Mouse (Mus musculus): Measurements from ENCODE around the gene Itga1. TPM values are rescaled to one million over a fixed set of nuclear protein-coding genes. Genes with fewer than 3 reads are reported as not detected.

Gene Itga1
- polyA plus RNA-seq, 1 experiment from 2014 or later, result 26.8 TPM

DNA sequence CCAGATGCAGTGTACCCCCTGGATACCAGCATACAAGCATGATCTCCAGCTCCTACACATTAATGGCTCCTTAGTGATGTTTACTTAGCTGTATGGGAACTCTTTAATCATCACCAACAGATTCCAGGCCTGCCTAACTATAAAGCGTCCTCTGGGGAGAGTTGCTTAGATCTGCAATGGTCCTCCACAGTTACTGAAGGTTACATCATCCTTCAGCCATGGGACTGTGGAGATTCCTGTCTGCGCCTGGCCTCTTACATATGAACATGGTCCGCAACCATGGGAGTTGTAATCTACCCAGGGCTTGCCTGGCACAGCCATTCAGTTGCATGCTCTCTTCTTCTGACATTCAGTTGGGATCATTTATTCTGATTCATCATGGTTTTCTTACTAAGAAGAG lies 129.9 kb downstream of the Itga1 start:
- H3K36me3 ChIP-seq, result peaks cover 11% of the 10 kb centered on the region
- H3K9ac ChIP-seq, result no peak overlapping the region
- H3K27me3 ChIP-seq, result no peaks in the 10 kb centered on the region
- H3K4me2 ChIP-seq, result no peak overlapping the region
- H3K27ac ChIP-seq, result no peak overlapping the region
- H3K9me3 ChIP-seq (replicated peaks), result no peaks in the 10 kb centered on the region
- no peaks in the 10 kb centered on the region for H3K4me1 ChIP-seq
- no peak for ATAC-seq (replicated peaks; ENCODE audit: low FRiP score)
- no peak overlapping the region for H3K4me3 ChIP-seq (replicated peaks)
- 84% methylated on average over 3 of the region's 3 CpGs for WGBS

DNA sequence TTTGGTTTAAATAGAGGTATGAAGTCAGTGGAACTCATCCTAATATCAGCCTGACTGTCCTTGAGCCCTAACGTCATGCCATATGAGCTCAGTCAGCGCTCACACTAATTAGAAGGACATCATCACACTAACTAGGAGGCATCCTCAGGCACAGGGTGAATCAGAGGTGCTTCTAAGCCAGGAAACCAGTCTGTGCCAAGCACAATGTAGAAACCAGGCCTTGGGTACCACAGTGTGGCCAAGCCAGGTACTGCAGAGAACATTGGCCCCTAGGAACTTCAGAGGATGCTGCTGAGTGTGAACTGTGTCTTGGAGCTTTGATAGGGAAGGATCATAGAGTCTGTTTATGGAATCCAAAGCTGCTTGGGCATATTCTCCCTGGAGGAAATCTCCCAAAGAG lies 137.5 kb downstream of the Itga1 start:
- no peaks in the 10 kb centered on the region for H3K4me1 ChIP-seq
- peaks cover 5% of the 10 kb centered on the region; the same call in 1 of the 2 replicates for H3K36me3 ChIP-seq
- H3K27ac ChIP-seq, result no peak overlapping the region
- H3K27me3 ChIP-seq, result no peaks in the 10 kb centered on the region
- H3K4me3 ChIP-seq (replicated peaks), result no peak overlapping the region
- H3K9me3 ChIP-seq (replicated peaks), result no peaks in the 10 kb centered on the region
- H3K4me2 ChIP-seq, result no peak overlapping the region
- peak; percentile 74; the same call in 1 of the 2 replicates for ATAC-seq (replicated peaks; ENCODE audit: low FRiP score)
- H3K9ac ChIP-seq, result no peak overlapping the region
- 37% methylated on average over 2 of the region's 2 CpGs for WGBS

DNA sequence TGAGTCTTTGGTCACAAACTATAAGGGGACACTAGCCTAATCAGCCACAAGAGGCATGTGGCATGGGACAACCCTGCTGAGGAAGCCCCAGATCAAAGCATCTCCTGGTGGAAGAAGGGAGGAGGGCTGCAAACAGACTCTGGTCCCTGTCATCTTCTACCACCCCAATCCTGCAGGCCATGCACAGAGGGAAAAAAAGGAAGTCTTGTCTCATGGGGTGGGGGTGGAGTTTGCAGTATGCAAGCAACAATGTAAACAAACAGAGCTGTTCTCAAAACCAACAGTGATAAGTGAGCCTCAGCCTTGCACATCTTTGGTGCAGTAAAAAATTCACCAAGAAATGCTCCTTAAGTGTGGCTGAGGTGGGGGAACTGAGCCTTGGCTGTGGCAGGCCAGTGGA lies 147.2 kb downstream of the Itga1 start:
- Histone ChIP-seq H3K27ac (no peak overlapping the region), H3K4me2 (no peak overlapping the region), H3K4me1 (no peaks in the 10 kb centered on the region), H3K27me3 (no peaks in the 10 kb centered on the region), H3K36me3 (no peaks in the 10 kb centered on the region), H3K4me3 (replicated peaks) (no peak overlapping the region), H3K9me3 (replicated peaks) (no peaks in the 10 kb centered on the region), H3K9ac (no peak overlapping the region)
- ATAC-seq (replicated peaks; ENCODE audit: low FRiP score), result no peak

DNA sequence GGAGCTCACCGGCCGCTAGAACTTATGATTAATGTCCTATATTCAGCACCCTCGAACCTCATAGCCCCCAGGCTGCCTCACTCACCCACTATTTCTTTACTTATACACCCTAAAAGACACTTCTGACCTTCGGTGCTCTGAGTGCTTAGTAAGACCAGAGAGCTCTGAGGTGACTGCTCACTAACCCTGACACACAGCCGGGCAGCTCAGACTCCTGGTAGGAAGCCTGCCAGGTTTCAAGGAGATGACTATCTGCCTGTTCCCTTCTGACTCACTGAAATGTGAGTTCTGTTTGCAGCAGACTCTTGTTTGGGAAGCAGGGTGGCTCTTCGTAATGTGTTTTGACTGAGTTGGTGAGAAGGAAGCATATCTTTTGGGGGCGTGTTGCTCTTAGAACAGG lies 168.2 kb downstream of the Itga1 start:
- WGBS, result 79% methylated on average over 7 of the region's 7 CpGs
- H3K36me3 ChIP-seq, result no peaks in the 10 kb centered on the region
- no peak overlapping the region for H3K9ac ChIP-seq
- H3K27me3 ChIP-seq, result peaks cover 7% of the 10 kb centered on the region; the same call in 1 of the 2 replicates
- peaks cover 12% of the 10 kb centered on the region; the same call in 1 of the 2 replicates for H3K4me1 ChIP-seq
- H3K9me3 ChIP-seq (replicated peaks), result no peaks in the 10 kb centered on the region
- no peak overlapping the region for H3K4me2 ChIP-seq
- ATAC-seq (replicated peaks; ENCODE audit: low FRiP score), result no peak
- no peak overlapping the region for H3K4me3 ChIP-seq (replicated peaks)
- H3K27ac ChIP-seq, result no peak overlapping the region

DNA sequence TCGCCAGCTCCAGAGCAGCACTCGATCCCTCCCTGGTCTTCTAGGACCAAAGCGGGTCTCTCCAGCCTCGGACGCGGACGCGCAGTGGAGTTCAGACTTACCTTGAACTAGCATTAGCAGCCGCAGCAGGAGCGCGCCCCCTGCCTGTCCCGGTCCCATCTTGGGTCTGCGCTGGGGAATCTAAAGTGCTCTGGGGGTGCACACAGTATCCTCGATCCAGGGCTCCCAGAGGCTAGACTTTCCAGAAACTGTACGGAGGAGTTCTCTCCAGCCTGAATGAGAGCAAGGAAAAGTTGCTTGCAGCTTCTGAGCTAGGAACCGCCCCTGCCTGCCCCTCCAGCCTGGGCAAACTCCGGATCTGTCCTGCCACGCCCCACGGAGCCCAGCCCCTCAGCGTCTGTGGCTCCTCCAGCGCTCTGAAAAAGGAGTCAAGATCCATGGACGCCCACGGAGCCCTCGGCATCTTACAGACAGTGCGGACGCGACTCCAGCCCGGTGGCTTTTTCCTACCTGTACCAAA lies 169.9 kb downstream of the Itga1 start, which contains the start of gene Itga2:
Gene Itga2 (minus strand): TSS at position 326 of the 520 bp plus-strand sequence.
- Histone ChIP-seq H3K9me3 (replicated peaks) (no peaks in the 10 kb centered on the region), H3K27ac (peak within 1 kb of the TSS; percentile 62), H3K36me3 (no peaks in the 10 kb centered on the region), H3K9ac (peak within 1 kb of the TSS; percentile 42), H3K4me3 (replicated peaks) (peak within 1 kb of the TSS; percentile 51), H3K27me3 (peaks cover 7% of the 10 kb centered on the region; the same call in 1 of the 2 replicates), H3K4me1 (peaks cover 12% of the 10 kb centered on the region; the same call in 1 of the 2 replicates), H3K4me2 (peak within 1 kb of the TSS; percentile 80)
- peak; percentile 95 for ATAC-seq (replicated peaks; ENCODE audit: low FRiP score)
- under 1% methylated on average over 28 of the region's 28 CpGs for WGBS

DNA sequence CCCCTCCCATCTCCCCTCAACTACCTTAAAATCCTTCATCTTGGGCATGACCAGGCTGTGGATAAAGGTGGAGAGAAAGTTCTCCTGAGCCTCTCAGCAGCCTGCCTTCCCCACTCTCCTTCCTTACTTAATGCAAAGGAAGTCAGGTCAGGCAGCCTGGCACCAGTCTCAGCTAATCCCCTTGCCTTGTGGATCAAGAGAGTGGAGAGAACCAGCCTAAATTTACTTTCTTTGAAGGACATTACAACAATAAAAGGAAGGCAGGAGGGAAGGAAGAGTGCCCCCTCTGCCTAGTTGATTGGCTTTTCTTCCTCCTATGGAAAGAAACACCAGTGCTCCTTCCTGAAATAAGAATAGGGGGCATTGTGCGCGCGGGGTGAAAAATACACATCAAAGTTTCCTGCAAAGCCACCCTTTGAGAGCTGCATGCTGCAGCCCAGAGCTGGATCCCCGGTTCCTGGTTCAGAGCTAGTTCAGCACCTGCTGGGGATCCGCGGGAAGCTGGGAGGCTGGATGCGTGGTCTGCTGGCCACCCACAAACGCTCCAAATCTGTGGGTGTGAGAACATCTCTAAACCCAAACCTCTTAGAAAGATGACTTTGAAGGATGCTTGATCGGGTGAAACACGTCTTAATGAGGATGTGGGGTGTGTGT lies 170.6 kb downstream of the Itga1 start:
- Histone ChIP-seq H3K9me3 (replicated peaks) (no peaks in the 10 kb centered on the region), H3K4me2 (peak overlapping the region; percentile 80), H3K4me1 (peaks cover 12% of the 10 kb centered on the region; the same call in 1 of the 2 replicates), H3K27me3 (peaks cover 7% of the 10 kb centered on the region; the same call in 1 of the 2 replicates), H3K9ac (peak overlapping the region; percentile 42), H3K36me3 (no peaks in the 10 kb centered on the region), H3K27ac (peak overlapping the region; percentile 62), H3K4me3 (replicated peaks) (peak overlapping the region; percentile 51)
- WGBS, result under 1% methylated on average over 10 of the region's 10 CpGs
- ATAC-seq (replicated peaks; ENCODE audit: low FRiP score), result peak; percentile 68

DNA sequence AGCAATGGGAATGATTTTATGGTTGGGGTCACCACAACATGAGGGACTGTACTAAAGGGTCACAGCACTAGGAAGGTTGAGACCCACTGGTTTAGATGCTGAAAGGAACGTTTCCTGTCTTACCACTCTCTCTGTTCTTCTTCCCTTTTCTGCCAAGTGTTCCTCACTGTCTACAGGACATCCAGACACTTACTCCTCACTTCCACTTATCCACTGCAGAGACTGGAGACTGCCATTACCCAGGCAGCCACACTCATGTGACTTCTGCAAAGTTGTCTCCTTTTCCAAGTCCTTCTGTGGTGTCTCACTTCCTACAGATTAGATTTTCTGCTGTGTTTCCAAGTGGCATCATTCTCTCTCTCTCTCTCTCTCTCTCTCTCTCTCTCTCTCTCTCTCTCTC lies 177.0 kb downstream of the Itga1 start:
- ATAC-seq (replicated peaks; ENCODE audit: low FRiP score), result no peak
- Histone ChIP-seq H3K36me3 (no peaks in the 10 kb centered on the region), H3K4me3 (replicated peaks) (no peak overlapping the region), H3K9ac (no peak overlapping the region), H3K27me3 (no peaks in the 10 kb centered on the region), H3K9me3 (replicated peaks) (no peaks in the 10 kb centered on the region), H3K4me2 (no peak overlapping the region), H3K4me1 (no peaks in the 10 kb centered on the region; the same call in 1 of the 2 replicates), H3K27ac (no peak overlapping the region)
- WGBS, result 65% methylated on average over 1 of the region's 1 CpGs

DNA sequence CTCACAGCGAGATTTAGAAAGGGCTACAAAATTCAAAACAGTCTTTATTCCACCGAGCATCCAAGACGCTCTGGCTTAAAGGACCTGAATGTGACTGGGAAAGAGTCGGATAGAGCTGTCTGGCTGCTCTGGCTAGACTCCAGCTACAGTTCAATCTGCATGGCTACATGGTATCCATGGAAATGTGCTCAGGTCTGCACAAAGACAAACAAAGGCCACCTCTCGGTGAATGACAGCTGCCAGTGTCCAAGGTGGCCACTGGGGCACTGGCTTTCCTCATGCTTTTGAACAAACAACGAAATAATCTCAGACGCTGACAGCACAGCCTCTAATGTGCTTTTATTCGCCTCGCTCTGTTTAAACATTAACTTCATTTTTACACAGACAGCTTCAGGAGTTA lies 178.4 kb downstream of the Itga1 start:
- H3K4me1 ChIP-seq, result no peaks in the 10 kb centered on the region; the same call in 1 of the 2 replicates
- H3K4me3 ChIP-seq (replicated peaks), result no peak overlapping the region
- H3K27ac ChIP-seq, result no peak overlapping the region; the same call in 1 of the 2 replicates
- ATAC-seq (replicated peaks; ENCODE audit: low FRiP score), result peak; percentile 60
- H3K9me3 ChIP-seq (replicated peaks), result no peaks in the 10 kb centered on the region
- no peak overlapping the region for H3K9ac ChIP-seq
- no peaks in the 10 kb centered on the region for H3K36me3 ChIP-seq
- no peak overlapping the region for H3K4me2 ChIP-seq
- WGBS, result 60% methylated on average over 9 of the region's 9 CpGs
- H3K27me3 ChIP-seq, result no peaks in the 10 kb centered on the region

DNA sequence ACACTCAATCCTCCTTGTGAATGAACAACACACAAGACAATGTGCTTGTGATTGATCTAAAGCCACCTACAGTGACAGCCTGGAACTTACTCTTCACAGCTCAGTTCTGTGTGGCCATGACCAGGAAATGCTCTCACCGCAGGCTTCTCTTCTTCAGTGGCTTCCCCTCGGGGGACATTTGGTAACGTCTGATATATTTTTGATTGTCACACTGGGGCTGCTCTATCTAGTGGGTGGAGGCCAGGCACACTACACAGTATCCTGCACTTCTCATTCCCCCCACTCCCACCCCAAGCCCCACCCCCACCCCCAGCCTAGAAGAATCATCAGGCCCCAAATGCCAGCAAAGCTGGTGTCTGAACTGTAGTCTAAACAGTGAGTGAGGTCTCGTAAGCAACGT lies 186.0 kb downstream of the Itga1 start:
- Histone ChIP-seq H3K9me3 (replicated peaks) (no peaks in the 10 kb centered on the region), H3K27me3 (no peaks in the 10 kb centered on the region), H3K9ac (no peak overlapping the region), H3K4me3 (replicated peaks) (no peak overlapping the region), H3K27ac (no peak overlapping the region), H3K4me2 (no peak overlapping the region), H3K36me3 (no peaks in the 10 kb centered on the region), H3K4me1 (no peaks in the 10 kb centered on the region)
- no peak for ATAC-seq (replicated peaks; ENCODE audit: low FRiP score)
- WGBS, result 68% methylated on average over 5 of the region's 5 CpGs

DNA sequence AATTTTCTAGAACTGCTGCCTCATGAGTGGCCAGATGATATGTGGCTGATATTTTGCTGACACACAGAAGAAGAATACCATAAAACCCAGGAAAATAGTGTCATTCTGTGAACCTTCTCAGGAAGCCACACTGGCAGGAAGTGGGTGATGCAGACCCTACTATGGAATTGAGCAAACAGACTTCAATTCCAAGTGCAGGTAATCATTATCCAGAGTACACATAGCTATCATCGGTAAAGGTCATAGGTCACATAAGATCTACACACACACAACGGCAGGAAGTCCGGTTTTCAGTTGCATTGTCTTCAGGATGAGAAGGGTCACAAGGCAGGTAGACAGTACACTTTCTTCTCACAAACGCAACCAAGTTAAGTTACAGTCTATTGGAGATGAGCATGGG lies 186.8 kb downstream of the Itga1 start:
- Histone ChIP-seq H3K4me3 (replicated peaks) (no peak overlapping the region), H3K27me3 (no peaks in the 10 kb centered on the region), H3K27ac (no peak overlapping the region), H3K4me2 (no peak overlapping the region), H3K9ac (no peak overlapping the region), H3K9me3 (replicated peaks) (no peaks in the 10 kb centered on the region), H3K36me3 (no peaks in the 10 kb centered on the region), H3K4me1 (no peaks in the 10 kb centered on the region)
- no peak for ATAC-seq (replicated peaks; ENCODE audit: low FRiP score)
- 64% methylated on average over 4 of the region's 4 CpGs for WGBS

DNA sequence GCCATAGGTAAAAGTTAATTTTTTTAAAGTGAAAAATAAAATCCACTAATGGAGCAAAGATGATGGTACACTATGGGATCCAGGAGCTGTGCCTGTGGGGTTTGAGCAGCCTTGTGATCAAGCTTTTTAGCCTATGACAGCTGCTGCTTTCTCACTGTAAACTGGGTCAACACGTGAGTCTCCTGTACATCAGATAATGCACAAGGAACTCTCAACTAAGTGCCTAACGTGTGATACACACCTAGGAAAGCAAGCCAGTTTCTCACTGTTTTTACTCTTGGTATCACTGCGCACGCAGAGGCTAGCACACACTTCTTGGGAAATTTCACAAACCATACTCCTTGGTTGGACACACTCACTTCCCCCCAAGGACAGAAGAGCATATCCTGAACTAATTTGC lies 187.2 kb downstream of the Itga1 start:
- no peaks in the 10 kb centered on the region for H3K36me3 ChIP-seq
- no peaks in the 10 kb centered on the region for H3K4me1 ChIP-seq
- H3K27ac ChIP-seq, result no peak overlapping the region
- H3K27me3 ChIP-seq, result no peaks in the 10 kb centered on the region
- H3K9ac ChIP-seq, result no peak overlapping the region
- H3K4me2 ChIP-seq, result no peak overlapping the region
- H3K4me3 ChIP-seq (replicated peaks), result no peak overlapping the region
- H3K9me3 ChIP-seq (replicated peaks), result no peaks in the 10 kb centered on the region
- WGBS, result 76% methylated on average over 4 of the region's 4 CpGs
- no peak for ATAC-seq (replicated peaks; ENCODE audit: low FRiP score)

DNA sequence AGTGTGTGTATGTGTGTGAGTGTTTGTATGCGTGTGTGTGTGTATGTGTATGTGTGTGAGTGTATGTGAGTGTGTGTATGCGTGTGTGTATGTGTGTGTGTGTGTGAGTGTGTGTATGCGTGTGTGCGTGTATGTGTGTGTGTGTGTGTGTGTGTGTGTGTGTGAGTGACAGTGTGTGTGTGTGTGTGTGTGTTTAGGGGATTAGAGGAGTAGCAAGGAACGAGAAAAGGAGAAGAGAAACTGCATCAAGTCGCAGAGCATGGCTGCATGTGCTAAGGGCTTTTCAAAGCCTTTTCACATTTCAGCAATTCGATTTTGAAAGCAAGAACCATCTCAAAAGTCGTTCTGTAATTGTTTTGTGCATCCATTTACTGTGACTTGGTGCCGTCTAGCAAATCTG lies 191.1 kb downstream of the Itga1 start:
- H3K27ac ChIP-seq, result no peak overlapping the region
- no peaks in the 10 kb centered on the region for H3K9me3 ChIP-seq (replicated peaks)
- H3K4me3 ChIP-seq (replicated peaks), result no peak overlapping the region
- no peak for ATAC-seq (replicated peaks; ENCODE audit: low FRiP score)
- H3K36me3 ChIP-seq, result no peaks in the 10 kb centered on the region
- H3K9ac ChIP-seq, result no peak overlapping the region
- H3K4me2 ChIP-seq, result no peak overlapping the region
- no peaks in the 10 kb centered on the region for H3K27me3 ChIP-seq
- 80% methylated on average over 9 of the region's 9 CpGs for WGBS
- no peaks in the 10 kb centered on the region for H3K4me1 ChIP-seq
